Mouse (Mus musculus) adrenal gland, adult (tissue): ENCODE results near the gene A930004D18Rik.

Experiments
- DNase-seq, 2 experiments: peaks; one replicate each; pipeline ENCODE4 v3.0.0; 2022 to 2023; ENCODE audit warnings: low spot score in 1 of 2; ENCODE audit not compliant: inconsistent age in 2 of 2

The A930004D18Rik gene

GRCm38 (mm10) chr2:18053951-18054530, 16.5 kb upstream of the A930004D18Rik start:
- peak; percentile 84 to 90 for DNase-seq

- no peak for DNase-seq
Observed at GRCm38 (mm10) chr2:18053243-18053950, 15.9 kb upstream of the A930004D18Rik start.

DNA sequence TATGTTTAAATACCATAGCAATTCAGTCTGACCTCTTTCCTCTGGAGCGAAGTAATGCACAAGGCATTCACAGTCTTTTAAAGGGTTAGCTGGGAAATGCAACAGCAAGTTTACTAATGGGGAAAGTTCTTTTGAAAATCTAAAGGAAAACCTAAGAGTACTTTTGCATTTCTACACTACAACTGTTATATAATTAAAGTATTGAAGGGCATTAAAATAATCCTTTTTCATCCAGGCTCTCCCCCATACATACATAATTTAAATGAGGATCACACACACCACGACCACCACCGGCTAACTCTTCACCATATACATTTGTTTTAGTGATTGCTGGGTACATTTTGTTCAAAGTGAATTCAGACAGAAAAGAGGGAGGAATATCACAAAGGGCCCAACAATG, 15.0 kb upstream of the A930004D18Rik start:
- DNase-seq = no peak

GRCm38 (mm10) chr2:18051831-18052170, 14.3 kb upstream of the A930004D18Rik start:
- peak in 1 of 2 experiments; percentile 38 for DNase-seq

DNA sequence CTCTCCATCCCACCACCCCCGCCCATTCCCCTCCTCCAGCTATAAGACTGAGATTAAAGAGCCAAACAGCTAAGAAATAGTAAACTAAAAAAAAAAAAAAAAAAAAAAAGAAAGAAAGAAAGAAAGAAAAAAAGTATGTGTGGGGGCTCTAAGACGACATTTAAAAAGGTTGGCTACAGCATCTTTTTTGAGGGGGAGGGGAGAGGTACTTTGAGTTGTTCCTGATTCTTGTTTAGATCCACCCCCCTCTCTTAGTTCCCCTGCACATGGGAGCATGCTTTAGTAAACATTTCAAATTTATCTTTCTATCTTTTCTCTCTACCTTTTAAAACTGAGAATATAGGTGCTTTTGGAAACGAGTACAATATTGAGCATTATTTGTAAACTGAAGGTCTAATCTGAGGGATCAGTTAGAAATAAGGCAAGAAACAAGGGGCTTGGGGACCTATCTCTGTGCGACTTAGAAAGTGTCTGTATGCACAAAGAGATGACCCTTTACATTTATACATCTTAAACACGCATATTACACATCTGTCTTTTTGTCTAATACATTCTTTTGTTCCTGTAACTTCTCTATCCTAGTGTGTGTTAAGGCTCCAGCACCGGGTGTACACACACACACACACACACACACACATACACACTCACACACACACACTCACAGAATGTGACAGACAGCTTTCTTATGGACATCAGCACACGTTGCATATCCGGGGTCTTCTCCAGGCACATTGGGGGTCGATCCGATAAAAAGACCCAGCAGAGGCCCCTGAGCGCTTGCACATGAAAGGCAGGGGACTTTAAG, 13.7 kb upstream of the A930004D18Rik start:
- peak in 1 of 2 experiments; percentile 41 for DNase-seq

DNA sequence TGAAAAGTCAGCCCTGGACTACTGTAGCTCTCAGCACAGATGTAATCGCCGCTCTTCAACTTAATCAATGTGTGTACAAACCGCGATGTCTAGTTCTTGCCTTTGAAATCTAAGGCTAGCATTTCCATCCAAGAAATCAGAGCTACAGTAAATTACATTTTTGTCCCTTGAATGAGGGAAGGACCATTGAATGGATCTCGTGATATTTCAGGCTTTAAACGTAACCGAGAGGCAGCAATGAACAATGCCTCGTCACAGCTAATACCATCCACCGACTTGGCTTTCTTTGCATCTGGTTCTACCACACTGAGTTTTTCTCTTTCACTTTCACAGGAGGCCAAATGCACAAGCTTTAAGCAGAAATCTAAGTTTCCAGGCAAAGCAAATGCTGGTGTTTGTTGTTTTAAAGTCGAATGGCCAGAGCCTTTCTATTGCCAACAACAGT, 13.0 kb upstream of the A930004D18Rik start:
- peak; percentile 41 to 86 for DNase-seq

DNA sequence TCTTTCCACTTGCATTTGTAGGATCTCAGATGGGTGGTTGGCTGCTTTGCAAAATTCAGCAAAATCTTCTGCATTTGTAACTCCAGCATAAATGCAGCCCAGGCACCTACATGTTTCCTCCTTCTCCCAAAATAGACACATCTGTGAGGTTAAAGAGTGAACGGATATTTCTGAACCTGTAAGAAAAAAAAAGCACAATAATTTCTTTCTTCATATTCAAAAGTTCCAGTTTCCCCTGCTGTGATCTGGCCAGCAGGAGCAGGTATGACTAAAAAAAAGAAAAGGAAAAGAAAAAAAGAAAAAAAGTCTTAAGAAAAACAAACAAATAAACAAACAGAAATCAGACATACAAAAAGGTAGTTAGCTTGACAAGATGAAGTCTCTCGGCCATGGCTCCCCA, 12.5 kb upstream of the A930004D18Rik start:
- no peak for DNase-seq

- DNase-seq = peak; percentile 52 to 86
Observed at GRCm38 (mm10) chr2:18049279-18049821, 11.8 kb upstream of the A930004D18Rik start.

DNA sequence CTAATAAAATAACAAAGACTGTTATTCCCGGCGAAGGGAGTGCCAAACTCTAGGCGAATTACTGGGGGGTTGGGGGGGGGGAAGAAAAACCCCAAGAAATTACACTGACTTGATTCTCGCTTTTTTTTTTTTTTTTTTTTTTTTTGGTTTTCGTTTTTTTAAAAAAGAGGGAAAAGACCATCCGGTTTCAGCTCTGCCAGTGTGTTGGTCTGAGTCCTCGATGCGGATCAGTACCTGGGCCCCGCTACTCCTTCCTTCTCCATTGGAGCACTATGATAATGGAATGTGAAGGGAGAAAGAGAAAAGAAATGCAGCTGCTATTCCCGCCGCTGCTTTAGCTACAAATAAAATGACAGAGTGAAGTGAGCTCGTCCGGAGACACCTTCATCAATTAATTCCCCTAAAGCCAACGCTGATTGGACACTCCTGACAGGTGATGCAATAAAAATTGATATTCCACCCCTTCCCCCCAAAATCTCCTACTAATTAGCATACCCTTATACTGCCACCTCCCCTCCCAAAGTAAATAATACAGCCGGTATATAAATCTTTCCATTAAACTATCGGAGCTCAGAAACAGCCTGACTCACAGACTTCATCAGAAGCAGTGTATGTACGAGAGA, 11.0 kb upstream of the A930004D18Rik start, which contains the start of gene Skida1:
Gene Skida1, minus strand, starts transcription at position 599 of the 623 bp plus-strand sequence.
- DNase-seq = peak; percentile 59 to 91

GRCm38 (mm10) chr2:18047646-18048452, 10.3 kb upstream of the A930004D18Rik start:
- peak; percentile 80 to 93 for DNase-seq

DNA sequence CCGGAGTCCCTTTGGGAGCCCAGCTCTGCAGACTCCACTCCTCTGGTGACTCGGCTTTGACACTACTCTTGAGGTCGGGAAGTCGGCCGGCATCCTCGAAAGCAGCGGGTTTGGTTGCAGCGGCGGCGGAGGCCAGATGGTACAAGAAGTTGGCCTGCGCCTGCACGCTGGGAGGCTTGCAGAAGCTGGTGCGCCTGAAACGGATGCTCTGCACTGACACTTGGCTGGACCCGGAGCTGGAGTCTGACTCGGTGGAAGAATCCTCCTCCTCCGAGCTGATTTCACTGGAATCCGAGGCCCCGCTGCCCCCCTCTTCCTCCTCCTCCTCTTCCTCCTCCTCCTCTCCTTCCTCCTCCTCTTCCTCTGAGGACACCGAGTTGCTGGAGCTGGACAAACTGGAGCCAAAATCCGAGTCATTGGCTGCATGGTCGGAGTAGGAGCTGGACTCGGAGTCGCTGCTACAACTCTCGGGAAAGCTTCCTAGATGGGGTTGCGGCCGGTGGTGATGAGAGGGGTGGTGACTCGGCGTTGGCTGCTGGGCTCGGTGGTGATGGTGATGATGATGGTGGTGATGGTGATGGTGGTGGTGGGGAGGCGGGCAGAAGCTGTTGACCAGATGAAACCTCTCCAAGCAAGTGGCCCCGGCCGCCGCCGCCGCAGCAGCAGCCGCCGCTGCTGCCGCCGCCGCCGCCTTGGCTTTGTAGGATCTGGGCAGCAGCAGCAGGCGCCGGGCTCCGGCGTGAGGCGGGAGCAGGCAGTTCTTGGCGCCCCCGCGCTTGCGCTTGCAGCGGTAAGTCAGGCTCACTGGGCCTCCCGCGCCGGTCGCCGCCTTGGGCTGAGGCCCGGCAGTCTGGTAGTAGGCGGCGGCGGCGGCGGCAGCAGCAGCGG, 9.5 kb upstream of the A930004D18Rik start:
- peak; percentile 75 to 92 for DNase-seq

GRCm38 (mm10) chr2:18046186-18046585, 8.6 kb upstream of the A930004D18Rik start:
- DNase-seq = no peak

DNA sequence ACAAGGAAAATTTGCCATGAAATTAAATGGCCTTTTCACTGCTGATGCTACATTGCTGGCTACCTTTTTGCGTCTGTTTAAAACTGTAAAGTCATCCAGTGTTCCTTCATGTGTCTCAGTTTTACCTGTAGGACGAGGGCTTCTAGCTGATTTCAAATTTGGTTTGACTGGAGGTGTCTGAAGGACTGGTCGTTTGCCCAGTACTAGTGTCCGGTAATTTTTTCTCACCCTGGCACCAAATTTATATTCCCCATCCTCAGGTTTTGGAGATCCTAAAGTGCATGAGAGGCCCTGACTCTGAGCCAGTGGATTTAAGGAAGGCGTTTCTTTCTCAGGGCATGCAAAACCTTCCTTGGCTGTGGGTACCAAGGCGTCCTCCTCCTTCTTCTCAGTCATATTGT, 8.2 kb upstream of the A930004D18Rik start:
- DNase-seq = peak in 1 of 2 experiments; percentile 74

- peak in 1 of 2 experiments; percentile 33 for DNase-seq
Observed at GRCm38 (mm10) chr2:18045143-18045780, 7.7 kb upstream of the A930004D18Rik start.

GRCm38 (mm10) chr2:18041199-18041885, 3.8 kb upstream of the A930004D18Rik start:
- no peak for DNase-seq

GRCm38 (mm10) chr2:18040347-18041160, 3.0 kb upstream of the A930004D18Rik start:
- DNase-seq = peak in 1 of 2 experiments; percentile 19
